Mouse (Mus musculus) ES-E14 (cell line): ENCODE results near the gene Kpnb1.

Experiments
- CHD2 ChIP-seq: IDR thresholded peaks from 2 replicates; pipeline ENCODE4 v1.6.1; 2014; ENCODE audit warnings: mild to moderate bottlenecking, low read depth, low read length, inconsistent platforms
- HCFC1 ChIP-seq: IDR thresholded peaks from 2 replicates; pipeline ENCODE4 v1.6.1; 2012; ENCODE audit warnings: low read length, inconsistent platforms, borderline replicate concordance; ENCODE audit not compliant: insufficient read depth
- MAFK ChIP-seq: IDR thresholded peaks from 2 replicates; pipeline ENCODE4 v1.6.1; 2014; ENCODE audit warnings: mild to moderate bottlenecking, low read depth, low read length, inconsistent platforms; ENCODE audit not compliant: insufficient read depth
- ZC3H11A ChIP-seq: IDR thresholded peaks from 2 replicates; pipeline ENCODE4 v1.6.1; 2012; ENCODE audit warnings: low read depth, mild to moderate bottlenecking, inconsistent platforms, low read length, borderline replicate concordance
- ZNF384 ChIP-seq: IDR thresholded peaks from 2 replicates; pipeline ENCODE4 v1.6.1; 2012; ENCODE audit warnings: low read depth, low read length, inconsistent platforms

GRCm38 (mm10) chr11:97130318-97130717 lies 57.4 kb downstream of the Kpnb1 start:
- TF ChIP-seq CHD2 = no peak
- TF ChIP-seq MAFK = no peak
- TF ChIP-seq HCFC1 = no peak
- TF ChIP-seq ZC3H11A = no peak
- TF ChIP-seq ZNF384 = no peak
